Mouse (Mus musculus) left cerebral cortex, adult 2 months (tissue): ENCODE results near the gene Mllt3. TPM values are rescaled to one million over a fixed set of nuclear protein-coding genes. Genes with fewer than 3 reads are reported as not detected.

Experiments
- DNase-seq, 2 experiments: peaks; one replicate each; pipeline ENCODE4 v3.0.0; 2021 to 2022; ENCODE audit warnings: low spot score in 2 of 2, mixed read lengths in 1 of 2; ENCODE audit errors: extremely low spot score in 1 of 2
- H3K27ac ChIP-seq: fragments of 200-600 bp; 2 replicates; pipeline ENCODE4 v1.8.1; 2022
- H3K4me3 ChIP-seq: fragments of 200-600 bp; 2 replicates; pipeline ENCODE4 v1.8.1; 2022
- CTCF ChIP-seq: fragments of 200-600 bp; IDR thresholded peaks from 2 replicates; pipeline ENCODE4 v1.8.1; 2022; ENCODE audit warnings: antibody characterized with exemption, mild to moderate bottlenecking, moderate library complexity
- intact Hi-C: fragments of 180-260 bp; cut with DNase I; formaldehyde crosslinking; loops from one replicate; pipeline ENCODE4 v1.15.1; 2025
- total RNA-seq, 2 experiments: library from RNA; stranded (reverse); gene quantifications; 2 replicates each; pipeline ENCODE4 v1.2.3; 2021

Mllt3 gene
- total RNA-seq, 2 experiments from 2014 or later, result 37.1 to 41.7 TPM

DNA sequence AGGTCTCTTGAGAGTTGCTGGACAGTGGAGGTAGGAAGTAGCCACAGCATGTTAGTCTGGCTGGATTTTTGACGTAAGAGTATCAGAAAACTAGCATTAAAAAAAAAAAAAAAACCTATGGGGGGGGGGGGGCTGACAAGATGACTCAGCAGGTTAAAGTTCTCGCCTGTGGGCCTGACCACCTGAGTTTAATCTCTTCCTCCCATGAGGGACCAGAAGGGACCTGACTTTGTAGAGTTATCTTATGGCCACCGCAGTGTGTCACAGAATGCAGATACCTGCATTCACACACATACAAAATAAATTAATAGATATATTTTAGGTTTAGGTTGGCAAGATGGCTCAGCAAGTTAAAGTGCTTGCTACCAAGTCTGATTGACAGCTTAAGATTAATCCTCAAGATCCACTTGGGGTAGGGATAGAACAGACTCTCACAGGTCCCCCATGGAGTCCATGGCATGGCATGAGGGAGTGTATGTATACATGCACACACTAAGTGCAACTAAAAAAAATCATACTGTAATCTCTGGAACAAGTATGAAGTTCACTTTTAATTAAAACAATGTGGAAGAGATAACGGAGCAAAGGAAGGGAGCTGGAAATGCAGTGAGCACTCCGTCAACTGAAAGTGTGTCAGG lies 203.6 kb downstream of the Mllt3 start:
- intact Hi-C loops, result no loop called here

DNA sequence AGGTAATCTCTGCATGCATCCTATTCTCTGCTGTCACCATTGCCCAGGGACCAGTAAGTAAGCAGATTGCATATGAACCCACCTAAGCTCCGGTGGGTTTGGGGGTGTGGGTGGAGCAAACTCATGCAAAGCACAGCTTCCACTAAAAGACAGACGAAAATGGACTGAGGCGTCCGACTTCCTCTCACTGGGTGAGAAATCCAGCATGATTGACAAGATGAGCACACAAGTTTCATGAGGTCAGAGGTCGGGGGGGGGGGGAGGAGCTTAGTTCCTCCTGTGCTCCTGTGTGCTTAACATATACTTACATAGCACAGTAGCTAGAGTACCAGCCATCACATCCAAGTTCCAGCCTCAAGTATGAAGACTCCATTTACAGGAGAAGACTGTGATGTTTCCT lies 206.8 kb downstream of the Mllt3 start:
- Histone ChIP-seq H3K27ac (no peak overlapping the region), H3K4me3 (no peak overlapping the region)
- intact Hi-C loops, result no loop called here
- no peak for TF ChIP-seq CTCF
- DNase-seq, result no peak

More for the DNA sequence above, 203.6 kb downstream of the Mllt3 start:
- no peak overlapping the region for H3K27ac ChIP-seq
- H3K4me3 ChIP-seq, result no peak overlapping the region
- TF ChIP-seq CTCF, result no peak
- DNase-seq, result no peak

DNA sequence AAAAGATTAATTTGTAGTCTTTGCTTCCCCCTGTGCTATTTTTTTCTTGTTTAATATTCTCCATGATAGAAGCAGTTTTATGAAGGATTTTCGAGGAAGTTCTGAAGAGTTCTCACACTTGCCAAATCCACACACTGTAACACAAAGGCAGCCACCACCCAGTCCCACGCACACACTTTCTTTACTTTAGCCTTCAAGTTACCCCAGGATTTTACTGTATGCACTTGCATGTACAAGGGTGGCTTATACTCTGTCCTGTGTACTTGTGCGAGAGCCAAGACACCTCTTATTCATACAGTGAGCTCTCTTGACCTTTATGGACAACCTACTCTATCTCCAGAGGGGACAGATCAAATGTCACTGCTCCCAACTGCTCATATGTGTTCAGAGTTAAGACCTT lies 209.5 kb downstream of the Mllt3 start:
- no peak overlapping the region for H3K27ac ChIP-seq
- H3K4me3 ChIP-seq, result no peak overlapping the region
- intact Hi-C loops, result no loop called here
- no peak for TF ChIP-seq CTCF
- DNase-seq, result no peak

DNA sequence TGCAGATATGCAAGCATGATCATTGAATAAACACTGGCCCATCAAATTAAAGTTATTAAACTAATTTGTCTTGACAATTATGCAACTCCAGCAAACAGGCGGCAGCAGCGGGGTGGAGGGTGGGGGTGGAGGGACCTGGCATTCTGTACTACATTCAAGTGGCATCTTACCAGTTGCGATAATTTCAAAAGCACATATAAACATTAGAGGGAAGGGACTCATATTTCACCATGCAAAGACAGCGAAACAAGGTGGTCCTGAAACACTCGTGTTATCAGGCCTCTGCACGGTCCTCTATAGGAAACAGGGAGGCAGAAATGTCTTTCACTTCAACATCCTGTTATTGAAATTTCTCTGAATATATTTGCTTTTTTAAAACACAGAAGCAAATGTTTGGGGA lies 210.0 kb downstream of the Mllt3 start:
- H3K27ac ChIP-seq, result no peak overlapping the region
- DNase-seq, result no peak
- intact Hi-C loops, result no loop called here
- no peak overlapping the region for H3K4me3 ChIP-seq
- TF ChIP-seq CTCF, result no peak

DNA sequence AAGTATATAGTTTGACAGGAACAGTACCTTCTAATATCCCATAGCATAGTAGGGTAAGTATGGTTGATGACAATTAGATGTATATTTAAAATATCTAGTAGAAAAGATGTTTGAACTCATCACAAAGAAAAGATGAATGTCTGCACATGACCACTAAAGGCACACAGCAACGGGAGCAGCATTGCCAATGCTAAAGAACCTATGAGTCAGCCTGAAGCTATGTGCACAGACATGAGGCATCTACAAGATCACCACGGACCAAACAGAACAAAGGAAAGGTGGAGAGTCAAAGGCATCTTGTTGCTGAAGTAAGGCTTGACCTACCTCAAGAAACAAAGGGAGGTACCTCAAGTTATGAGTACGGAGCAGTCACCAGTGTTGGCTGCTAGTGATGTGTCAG lies 212.3 kb downstream of the Mllt3 start:
- TF ChIP-seq CTCF, result no peak
- no peak for DNase-seq
- intact Hi-C loops, result no loop called here
- Histone ChIP-seq H3K27ac (no peak overlapping the region), H3K4me3 (no peak overlapping the region)

DNA sequence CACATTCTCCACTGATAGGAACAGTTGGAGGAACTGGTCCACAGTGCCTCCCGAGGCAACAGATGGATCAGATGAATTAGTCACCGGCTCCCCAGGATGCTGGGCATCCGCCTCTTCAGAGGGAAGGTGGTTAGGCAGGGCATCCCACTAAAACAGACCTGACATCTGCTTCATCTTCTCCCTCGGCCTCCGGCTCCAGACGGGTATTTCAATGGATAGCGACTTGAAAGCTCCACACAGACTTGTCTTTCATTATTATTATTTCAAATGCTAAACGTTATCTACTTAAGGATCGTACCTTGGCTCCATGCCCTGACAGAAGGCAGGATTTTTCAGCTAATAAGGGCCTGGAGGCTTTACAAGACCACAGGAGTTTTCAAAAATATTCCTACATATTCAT lies 214.0 kb downstream of the Mllt3 start:
- peak in 1 of 2 experiments; percentile 37 for DNase-seq
- intact Hi-C loops, result loop anchor here (5.0 kb wide), 1 partner anchor 133 kb away; no protein-coding TSS in a partner anchor
- Histone ChIP-seq H3K4me3 (no peak overlapping the region), H3K27ac (no peak overlapping the region)
- TF ChIP-seq CTCF, result no peak

DNA sequence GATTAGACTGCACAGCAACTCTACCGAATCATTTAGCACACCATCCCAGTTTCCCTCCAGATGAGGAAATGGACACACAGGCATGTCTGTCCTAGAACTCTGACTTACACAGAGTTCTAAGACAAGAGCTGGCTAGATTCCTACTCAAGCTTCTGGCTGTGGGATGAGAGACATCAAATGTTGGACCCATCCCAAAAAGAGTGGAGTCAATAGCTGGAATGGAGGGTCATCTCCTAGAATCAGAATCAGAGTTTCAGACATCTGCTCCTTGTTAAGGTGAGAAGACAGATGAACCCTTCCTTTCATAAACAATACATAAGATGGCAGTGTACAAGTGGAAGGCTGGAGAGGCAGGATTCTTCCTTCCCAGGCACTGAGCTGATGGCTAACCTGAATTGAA lies 214.9 kb downstream of the Mllt3 start:
- intact Hi-C loops, result loop anchor here (5.0 kb wide), 1 partner anchor 134 kb away; no protein-coding TSS in a partner anchor
- no peak for TF ChIP-seq CTCF
- Histone ChIP-seq H3K4me3 (no peak overlapping the region), H3K27ac (no peak overlapping the region)
- no peak for DNase-seq

DNA sequence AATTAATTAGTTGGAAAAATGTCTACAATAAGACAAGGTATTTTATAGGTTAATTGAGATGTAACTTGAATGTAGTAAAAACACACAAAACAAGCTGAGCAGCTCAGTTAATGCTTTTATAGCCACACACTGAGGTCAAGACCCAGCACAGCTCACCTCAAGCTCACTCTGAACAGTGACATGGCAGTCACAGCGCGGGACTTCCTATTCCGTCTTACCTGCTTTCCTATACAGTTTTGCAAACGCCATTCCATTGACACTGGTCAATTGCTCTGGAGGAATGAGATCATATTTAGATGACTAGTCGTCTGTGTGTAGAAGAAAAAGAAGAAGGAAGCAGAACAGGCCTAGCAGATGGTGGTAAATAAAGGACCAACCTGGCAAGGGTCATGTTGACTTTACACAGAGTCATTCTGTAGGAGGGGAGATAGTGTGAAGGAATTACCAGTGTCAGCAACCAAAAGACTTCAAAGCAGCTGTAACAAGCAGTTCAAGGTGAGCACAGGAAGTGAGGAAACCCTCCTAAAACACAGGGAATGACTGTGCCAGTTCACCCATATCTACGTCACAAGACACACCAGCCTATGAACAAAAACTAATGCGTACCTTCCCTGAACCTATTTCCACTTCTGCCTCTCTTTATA lies 217.6 kb downstream of the Mllt3 start:
- TF ChIP-seq CTCF, result no peak
- no peak overlapping the region for H3K27ac ChIP-seq
- no peak overlapping the region for H3K4me3 ChIP-seq
- no peak for DNase-seq
- intact Hi-C loops, result loop anchor here (5.0 kb wide), 1 partner anchor 137 kb away; no protein-coding TSS in a partner anchor

DNA sequence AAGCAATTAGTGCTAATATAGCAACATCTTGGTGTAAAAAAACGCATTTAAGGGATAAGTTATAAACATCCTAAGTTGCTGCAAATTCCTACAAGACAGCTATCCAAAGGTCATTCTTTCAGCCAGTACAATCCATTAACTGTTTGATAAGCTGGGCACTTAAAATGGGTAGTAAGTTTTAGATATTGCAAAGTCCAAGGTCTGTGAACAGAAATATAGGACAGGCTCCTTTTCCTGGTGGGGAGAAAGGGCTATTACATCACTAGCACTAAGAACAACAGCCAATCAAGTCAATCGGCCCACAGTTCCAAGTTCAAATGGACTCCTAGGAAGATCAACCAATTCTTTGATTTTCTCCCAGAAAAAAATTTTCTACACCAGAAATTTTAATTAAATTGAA lies 221.3 kb downstream of the Mllt3 start:
- H3K4me3 ChIP-seq, result no peak overlapping the region
- no peak; the same call in 1 of the 2 replicates for TF ChIP-seq CTCF
- intact Hi-C loops, result no loop called here
- H3K27ac ChIP-seq, result no peak overlapping the region
- no peak for DNase-seq

DNA sequence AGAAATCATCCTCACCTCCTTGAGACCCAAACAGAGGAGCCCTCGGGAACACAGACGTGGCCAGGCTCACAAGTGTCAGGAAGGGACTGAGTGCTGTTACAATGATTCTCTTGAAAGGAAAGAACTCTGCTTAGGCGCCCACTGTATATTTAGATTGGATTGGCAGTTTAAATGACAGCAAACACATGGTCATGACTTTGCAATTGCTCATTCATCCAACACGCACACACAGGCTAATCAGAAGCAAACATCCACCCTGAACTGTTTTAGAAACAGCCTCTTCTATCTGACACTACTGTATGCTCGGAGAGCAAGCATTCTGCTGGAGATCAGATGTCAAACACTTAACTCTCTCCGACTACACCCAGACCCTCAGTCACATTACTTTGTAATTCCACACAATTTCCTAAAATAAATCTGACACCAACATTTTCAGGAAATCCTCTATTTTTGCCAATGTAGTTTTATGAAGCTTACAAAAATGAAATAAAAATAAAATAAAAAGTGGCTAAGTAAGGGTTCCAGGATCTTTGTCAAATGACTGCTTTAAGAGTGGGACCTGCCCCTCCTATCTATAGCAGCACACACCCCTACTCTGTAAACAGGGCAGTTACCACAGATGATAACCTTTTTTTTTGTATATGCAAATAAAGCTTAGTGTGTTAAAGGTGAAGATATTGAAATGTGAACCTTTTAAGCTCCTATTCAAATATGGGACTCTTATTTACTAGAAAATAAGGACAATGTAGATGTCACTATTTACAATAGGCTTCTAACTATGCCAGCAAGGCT lies 226.8 kb downstream of the Mllt3 start:
- no peak overlapping the region for H3K27ac ChIP-seq
- intact Hi-C loops, result no loop called here
- H3K4me3 ChIP-seq, result no peak overlapping the region
- TF ChIP-seq CTCF, result no peak
- no peak for DNase-seq

DNA sequence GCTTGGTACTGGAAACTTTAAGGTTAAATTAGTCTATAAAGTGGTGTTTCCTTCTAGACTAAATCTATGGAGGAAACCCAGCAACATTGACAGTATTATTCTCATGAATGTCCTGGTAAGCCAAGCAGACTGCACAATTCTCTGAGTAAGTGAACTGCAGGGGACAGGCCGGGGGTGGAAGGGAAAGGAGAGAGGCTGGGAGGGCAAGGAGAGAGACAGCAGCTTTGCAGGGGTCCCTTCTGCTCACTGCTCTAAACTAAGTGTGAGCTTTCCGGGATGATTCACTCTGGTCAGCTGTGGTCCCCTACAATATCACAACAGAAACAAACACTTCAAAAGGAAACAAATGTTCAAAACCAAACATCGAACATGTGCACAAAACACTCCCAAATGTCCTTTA lies 228.6 kb downstream of the Mllt3 start:
- intact Hi-C loops, result no loop called here
- TF ChIP-seq CTCF, result no peak
- no peak overlapping the region for H3K27ac ChIP-seq
- no peak overlapping the region for H3K4me3 ChIP-seq
- DNase-seq, result no peak

DNA sequence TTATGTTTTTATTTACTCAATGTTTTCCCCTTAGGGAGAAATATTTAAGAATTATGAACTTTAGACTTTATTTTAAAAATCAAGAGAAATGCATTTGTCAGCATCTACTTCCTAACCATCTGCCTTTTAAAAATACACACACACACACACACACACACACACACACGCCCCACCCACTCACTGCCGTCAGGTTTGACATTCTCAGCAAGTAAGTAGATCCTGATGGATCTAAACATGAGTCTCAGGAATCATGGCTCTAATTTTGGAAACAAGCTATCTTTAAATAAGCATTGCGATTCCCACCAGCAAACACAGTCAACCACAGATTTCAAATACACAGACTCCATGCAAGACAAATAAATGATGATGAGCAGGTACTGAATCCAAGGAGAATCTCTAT lies 229.9 kb downstream of the Mllt3 start:
- intact Hi-C loops, result no loop called here
- no peak for TF ChIP-seq CTCF
- H3K27ac ChIP-seq, result no peak overlapping the region; the same call in 1 of the 2 replicates
- H3K4me3 ChIP-seq, result no peak overlapping the region
- DNase-seq, result peak in 1 of 2 experiments; percentile 30
